Mouse (Mus musculus): ENCODE results near the gene Zfp874b. TPM values are rescaled to one million over a fixed set of nuclear protein-coding genes. Genes with fewer than 3 reads are reported as not detected.
"Not testable (repeated sequence)": the region's sequence is repeated elsewhere in the genome, so short reads cannot be mapped to it uniquely, and the experiment has no call there.

Zfp874b gene
- polyA plus RNA-seq, 1 experiment = 6.3 TPM

- H3K27ac ChIP-seq (ENCODE audit: control insufficient read depth, insufficient read depth, low read length) = no peak within 1 kb of the TSS
- peaks cover 16% of the 10 kb centered on the region for H3K36me3 ChIP-seq (ENCODE audit: control insufficient read depth, insufficient read depth, low read length)
- H3K4me3 ChIP-seq (ENCODE audit: control insufficient read depth, insufficient read depth, low read length) = peak within 1 kb of the TSS; percentile 77
- 1% methylated on average over 20 of the region's 20 CpGs for WGBS
- no peak for TF ChIP-seq CTCF (IDR thresholded peaks at IDR 0.05; ENCODE audit: borderline replicate concordance, control insufficient read depth, extremely low read depth, insufficient read depth, low read length, poor library complexity)
- TF ChIP-seq POLR2A (IDR thresholded peaks at IDR 0.05; ENCODE audit: control insufficient read depth, extremely low read depth, insufficient read depth, low read length, poor library complexity) = no peak
- H3K4me1 ChIP-seq (replicated peaks; ENCODE audit: control insufficient read depth, insufficient read depth, low read length) = peaks cover 8% of the 10 kb centered on the region
- DNase-seq = peak; percentile 90
- H3K27me3 ChIP-seq (ENCODE audit: control insufficient read depth, insufficient read depth, low read length) = no peaks in the 10 kb centered on the region
Observed at GRCm38 (mm10) chr13:67451172-67452020, 32.7 kb downstream of the Zfp874b start, which contains the start of gene Zfp874a. Zfp874a (minus strand) TSS chr13:67451624.

GRCm38 (mm10) chr13:67437095-67437494 lies 47.0 kb downstream of the Zfp874b start:
- whole genome bisulfite sequencing = 100% methylated on average over 1 of the region's 3 CpGs
- H3K4me1 ChIP-seq (replicated peaks; ENCODE audit: control insufficient read depth, insufficient read depth, low read length); H3K36me3 ChIP-seq (ENCODE audit: control insufficient read depth, insufficient read depth, low read length); H3K4me3 ChIP-seq (ENCODE audit: control insufficient read depth, insufficient read depth, low read length); DNase-seq; H3K27me3 ChIP-seq (ENCODE audit: control insufficient read depth, insufficient read depth, low read length); H3K27ac ChIP-seq (ENCODE audit: control insufficient read depth, insufficient read depth, low read length): not testable (repeated sequence)

DNA sequence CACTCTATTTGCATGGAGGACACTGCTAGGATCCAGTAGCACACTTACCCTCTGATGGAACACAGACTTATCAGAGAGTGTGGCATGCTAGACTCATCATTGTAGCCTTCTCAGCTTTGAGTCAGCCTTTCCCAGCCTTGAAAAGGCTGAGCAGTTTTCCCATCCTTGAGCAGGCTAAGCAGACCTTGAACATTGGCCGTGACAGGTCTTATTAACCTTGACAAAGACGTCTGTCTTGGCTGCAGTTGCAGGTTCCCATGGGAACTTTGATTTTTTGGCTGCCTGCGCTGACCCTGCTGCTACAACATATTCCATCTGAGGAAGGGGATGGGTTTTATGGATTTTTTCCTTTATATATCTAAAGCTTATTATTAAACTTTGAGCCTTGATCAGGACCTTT lies 55.9 kb downstream of the Zfp874b start:
- WGBS = 87% methylated on average over 3 of the region's 3 CpGs

DNA sequence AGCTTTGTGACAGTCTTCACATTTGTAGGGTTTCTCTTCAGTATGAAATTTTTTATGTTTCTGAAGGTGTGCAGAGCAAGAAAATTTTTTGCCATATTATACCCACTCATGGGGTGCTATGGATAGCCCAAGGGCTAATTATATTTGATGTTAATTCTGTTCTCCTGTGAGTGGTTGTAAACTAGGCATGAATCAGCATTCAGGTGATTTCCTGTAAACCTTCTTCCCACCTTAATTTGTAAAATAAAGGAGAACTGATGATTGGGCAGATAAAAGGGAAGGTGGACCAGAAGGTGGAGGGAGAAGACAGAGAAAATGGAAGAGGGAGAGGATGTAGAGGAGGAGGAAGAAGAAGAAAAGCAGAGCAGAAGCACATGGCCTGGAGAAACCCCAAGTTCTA lies 58.4 kb downstream of the Zfp874b start:
- not testable (repeated sequence) for H3K4me1 ChIP-seq (replicated peaks; ENCODE audit: control insufficient read depth, insufficient read depth, low read length); DNase-seq; H3K27me3 ChIP-seq (ENCODE audit: control insufficient read depth, insufficient read depth, low read length); H3K4me3 ChIP-seq (ENCODE audit: control insufficient read depth, insufficient read depth, low read length); H3K36me3 ChIP-seq (ENCODE audit: control insufficient read depth, insufficient read depth, low read length); H3K27ac ChIP-seq (ENCODE audit: control insufficient read depth, insufficient read depth, low read length)

More for the DNA sequence above, 55.9 kb downstream of the Zfp874b start:
- Histone ChIP-seq H3K27ac (ENCODE audit: control insufficient read depth, insufficient read depth, low read length) (no peak overlapping the region), H3K36me3 (ENCODE audit: control insufficient read depth, insufficient read depth, low read length) (no peaks in the 10 kb centered on the region), H3K4me3 (ENCODE audit: control insufficient read depth, insufficient read depth, low read length) (no peak overlapping the region), H3K27me3 (ENCODE audit: control insufficient read depth, insufficient read depth, low read length) (no peaks in the 10 kb centered on the region), H3K4me1 (replicated peaks; ENCODE audit: control insufficient read depth, insufficient read depth, low read length) (no peaks in the 10 kb centered on the region)
- TF ChIP-seq POLR2A (IDR thresholded peaks at IDR 0.05; ENCODE audit: control insufficient read depth, extremely low read depth, insufficient read depth, low read length, poor library complexity) (no peak), CTCF (IDR thresholded peaks at IDR 0.05; ENCODE audit: borderline replicate concordance, control insufficient read depth, extremely low read depth, insufficient read depth, low read length, poor library complexity) (no peak)
- no peak for DNase-seq

- not testable (repeated sequence) for H3K36me3 ChIP-seq (ENCODE audit: control insufficient read depth, insufficient read depth, low read length); H3K27ac ChIP-seq (ENCODE audit: control insufficient read depth, insufficient read depth, low read length); H3K4me1 ChIP-seq (replicated peaks; ENCODE audit: control insufficient read depth, insufficient read depth, low read length); DNase-seq; H3K4me3 ChIP-seq (ENCODE audit: control insufficient read depth, insufficient read depth, low read length); H3K27me3 ChIP-seq (ENCODE audit: control insufficient read depth, insufficient read depth, low read length)
- WGBS = 93% methylated on average over 2 of the region's 2 CpGs
Observed at GRCm38 (mm10) chr13:67422532-67422931, 61.5 kb downstream of the Zfp874b start.

Other genes starting within 250 kb of the Zfp874b start
- 0.97 and 1.1 TPM in 2 replicates for gene Zfp458, start 205.8 kb downstream of the Zfp874b start, polyA plus RNA-seq (2012; rRNA removed)
- 1.4 and 2.4 TPM in 2 replicates for gene Zfp457, start 177.8 kb downstream of the Zfp874b start, polyA plus RNA-seq (2012; rRNA removed)
- 1.5 and 2.0 TPM in 2 replicates for gene Zfp595, start 151.7 kb downstream of the Zfp874b start, polyA plus RNA-seq (2012; rRNA removed)
- gene Gm28044, start 123.7 kb downstream of the Zfp874b start, polyA plus RNA-seq (2012; rRNA removed) = not detected in 2 replicates
- gene Zfp953, start 123.7 kb downstream of the Zfp874b start, polyA plus RNA-seq (2012; rRNA removed) = 0.82 TPM in 2 replicates
- 0.23 TPM in 1 of 2 replicates, not detected in the other for gene Gm28041, start 108.5 kb downstream of the Zfp874b start, polyA plus RNA-seq (2012; rRNA removed)
- 0.37 and 0.65 TPM in 2 replicates for gene Zfp456, start 108.4 kb downstream of the Zfp874b start, polyA plus RNA-seq (2012; rRNA removed)
- 1.6 and 5.0 TPM in 2 replicates for gene Zfp429, start 84.4 kb downstream of the Zfp874b start, polyA plus RNA-seq (2012; rRNA removed)
- 0.41 and 0.61 TPM in 2 replicates for gene Zfp459, start 62.8 kb downstream of the Zfp874b start, polyA plus RNA-seq (2012; rRNA removed)
- 2.4 and 3.6 TPM in 2 replicates for gene Zfp874a, start 32.6 kb downstream of the Zfp874b start, polyA plus RNA-seq (2012; rRNA removed)
- 1.2 and 1.7 TPM in 2 replicates for gene Zfp58, start 16.3 kb upstream of the Zfp874b start, polyA plus RNA-seq (2012; rRNA removed)
- not detected in 2 replicates for gene Gm26965, start 41.9 kb upstream of the Zfp874b start, polyA plus RNA-seq (2012; rRNA removed)
- gene Zfp87, start 41.9 kb upstream of the Zfp874b start, polyA plus RNA-seq (2012; rRNA removed) = 31.2 and 43.7 TPM in 2 replicates
- gene Zfp748, start 69.6 kb upstream of the Zfp874b start, polyA plus RNA-seq (2012; rRNA removed) = 7.0 and 8.6 TPM in 2 replicates
- 1.1 and 1.2 TPM in 2 replicates for gene Zfp729b, start 125.4 kb upstream of the Zfp874b start, polyA plus RNA-seq (2012; rRNA removed)
- gene Gm49345, start 153.5 kb upstream of the Zfp874b start, polyA plus RNA-seq (2012; rRNA removed) = 1.0 TPM in 1 of 2 replicates, not detected in the other
- 1.8 and 2.0 TPM in 2 replicates for gene Zfp729a, start 153.5 kb upstream of the Zfp874b start, polyA plus RNA-seq (2012; rRNA removed)
- gene Zfp738, start 202.8 kb upstream of the Zfp874b start, polyA plus RNA-seq (2012; rRNA removed) = 9.9 and 10.4 TPM in 2 replicates
- gene Zfp65, start 244.9 kb upstream of the Zfp874b start, polyA plus RNA-seq (2012; rRNA removed) = 1.4 TPM in 2 replicates

Measured in thymus, adult 2 months (tissue).